ENCODE assay signal across 7 mouse cellular contexts in genomic region chr7:102246956-102247797, GRCm38 (mm10). TPM values are rescaled to one million over a fixed set of nuclear protein-coding genes. Genes with fewer than 3 reads are reported as not detected.
DNase-seq lines count a peak whose midpoint lies in the region; ATAC-seq and TF ChIP-seq lines count a peak whose summit lies in the region.

No protein-coding gene starts in this region.

- peak overlapping the region; percentile 97 for H3K27ac ChIP-seq in spleen, adult 2 months (ENCODE audit: insufficient read depth, low read length)
- peak overlapping the region; percentile 36; the same call in 1 of the 2 replicates for H3K27ac ChIP-seq in heart, embryonic 16.5 days (ENCODE audit: low read length)
- H3K27ac ChIP-seq in limb, embryonic 14.5 days (replicated peaks; ENCODE audit: low read depth, low read length) = no peak overlapping the region
- peak overlapping the region; percentile 11; the same call in 1 of the 2 replicates for H3K27ac ChIP-seq in stomach, embryonic 16.5 days (ENCODE audit: low read length)

- peak overlapping the region; percentile 85; the same call in 1 of the 2 replicates for H3K4me3 ChIP-seq in spleen, adult 2 months (ENCODE audit: extremely low read depth, insufficient read depth, insufficient read length)
- H3K4me3 ChIP-seq in heart, embryonic 16.5 days (ENCODE audit: low read length) = peak overlapping the region; percentile 94
- 0 out of 2 replicates have a peak overlapping the region, but pooled peaks have one; percentile 85 for H3K4me3 ChIP-seq in limb, embryonic 14.5 days (replicated peaks; ENCODE audit: low read length)
- peak overlapping the region; percentile 87; the same call in 1 of the 2 replicates for H3K4me3 ChIP-seq in stomach, embryonic 16.5 days (replicated peaks; ENCODE audit: low read length)

- H3K9ac ChIP-seq in heart, embryonic 16.5 days (ENCODE audit: low read length) = peak overlapping the region; percentile 38; the same call in 1 of the 2 replicates
- H3K9ac ChIP-seq in limb, embryonic 14.5 days (ENCODE audit: low read depth, low read length, severe bottlenecking) = no peak overlapping the region; the same call in 1 of the 2 replicates
- no peak overlapping the region for H3K9ac ChIP-seq in stomach, embryonic 16.5 days (ENCODE audit: low read length)

- peak overlapping the region; percentile 84 for H3K4me2 ChIP-seq in heart, embryonic 16.5 days (ENCODE audit: low read depth, low read length)
- H3K4me2 ChIP-seq in limb, embryonic 14.5 days (replicated peaks; ENCODE audit: low read depth, low read length, severe bottlenecking) = peak overlapping the region; percentile 64; the same call in 1 of the 2 replicates
- H3K4me2 ChIP-seq in stomach, embryonic 16.5 days (ENCODE audit: low read depth, low read length) = peak overlapping the region; percentile 85; the same call in 1 of the 2 replicates

- H3K36me3 ChIP-seq in spleen, adult 2 months (ENCODE audit: control insufficient read depth, insufficient read depth, low read length) = no peaks in the 10 kb centered on the region
- no peaks in the 10 kb centered on the region; the same call in 1 of the 2 replicates for H3K36me3 ChIP-seq in heart, embryonic 16.5 days (ENCODE audit: control insufficient read depth, insufficient read depth)
- 0 out of 2 replicates have a peak, but pooled peaks cover 3% of the 10 kb centered on the region for H3K36me3 ChIP-seq in limb, embryonic 14.5 days (ENCODE audit: control insufficient read depth, insufficient read depth, low read length)
- H3K36me3 ChIP-seq in stomach, embryonic 16.5 days (ENCODE audit: control insufficient read depth, insufficient read depth, low read length) = no peaks in the 10 kb centered on the region

- no peak for DNase-seq in spleen, adult 2 months (ENCODE audit: low read depth in 1 of 2, low spot score in 2 of 2)
- DNase-seq in spleen, postnatal 4 days (ENCODE audit: low spot score in 2 of 2) = no peak
- DNase-seq in limb, embryonic 14.5 days (ENCODE audit: low spot score) = no peak
- DNase-seq in cerebellum, adult 9-11 months = no peak

- no peaks in the 10 kb centered on the region for H3K9me3 ChIP-seq in heart, embryonic 16.5 days (replicated peaks; ENCODE audit: control insufficient read depth, low read length)
- no peaks in the 10 kb centered on the region for H3K9me3 ChIP-seq in limb, embryonic 14.5 days (ENCODE audit: control insufficient read depth, low read length)
- no peaks in the 10 kb centered on the region for H3K9me3 ChIP-seq in stomach, embryonic 16.5 days (replicated peaks; ENCODE audit: control insufficient read depth, low read length)

- 22% methylated on average over 12 of the region's 12 CpGs for WGBS in spleen, adult 2 months
- 50% methylated on average over 12 of the region's 12 CpGs for WGBS in heart, embryonic 16.5 days
- 52% methylated on average over 12 of the region's 12 CpGs for WGBS in limb, embryonic 14.5 days
- 54% methylated on average over 12 of the region's 12 CpGs for WGBS in stomach, embryonic 16.5 days

- H3K27me3 ChIP-seq in spleen, adult 2 months (ENCODE audit: control insufficient read depth, insufficient read depth, low read length) = no peaks in the 10 kb centered on the region
- H3K27me3 ChIP-seq in heart, embryonic 16.5 days (ENCODE audit: control insufficient read depth, insufficient read depth, low read length) = no peaks in the 10 kb centered on the region
- no peaks in the 10 kb centered on the region for H3K27me3 ChIP-seq in limb, embryonic 14.5 days (ENCODE audit: control insufficient read depth, insufficient read depth, low read length)
- H3K27me3 ChIP-seq in stomach, embryonic 16.5 days (ENCODE audit: control insufficient read depth, insufficient read depth, low read length) = no peaks in the 10 kb centered on the region

- peaks cover 52% of the 10 kb centered on the region for H3K4me1 ChIP-seq in spleen, adult 2 months (ENCODE audit: control insufficient read depth, insufficient read depth, insufficient read length)
- peaks cover 73% of the 10 kb centered on the region for H3K4me1 ChIP-seq in heart, embryonic 16.5 days (ENCODE audit: control insufficient read depth, insufficient read depth, low read length)
- peaks cover 32% of the 10 kb centered on the region for H3K4me1 ChIP-seq in limb, embryonic 14.5 days (ENCODE audit: control insufficient read depth, insufficient read depth, low read length)
- peaks cover 50% of the 10 kb centered on the region for H3K4me1 ChIP-seq in stomach, embryonic 16.5 days (ENCODE audit: control insufficient read depth, insufficient read depth, low read length)

- ATAC-seq in heart, embryonic 16.5 days (replicated peaks; ENCODE audit: extremely low read depth, insufficient read depth, low FRiP score) = no peak
- ATAC-seq in limb, embryonic 14.5 days (ENCODE audit: low FRiP score, low read depth) = no peak
- ATAC-seq in stomach, embryonic 16.5 days (ENCODE audit: insufficient read depth, low FRiP score) = no peak
- ATAC-seq in monocyte, adult 5-6 weeks (replicated peaks; ENCODE audit: insufficient number of reproducible peaks, low FRiP score, low TSS enrichment, poor library complexity, severe bottlenecking) = no peak

- TF ChIP-seq POLR2A in spleen, adult 2 months (IDR thresholded peaks at IDR 0.05; ENCODE audit: low read depth, low read length) = no peak
- no peak for TF ChIP-seq POLR2A in limb, embryonic 14.5 days (IDR thresholded peaks at IDR 0.05; ENCODE audit: borderline replicate concordance, extremely low read depth, insufficient read depth, insufficient read length)

- no peak for TF ChIP-seq CTCF in spleen, adult 2 months (IDR thresholded peaks at IDR 0.05; ENCODE audit: extremely low read depth, insufficient read depth, insufficient read length, insufficient replicate concordance)

RNA-seq across cellular contexts. Expression of gene Rhog, which starts 8.7 kb away (rescaled TPM):
- polyA plus RNA-seq in spleen, adult 2 months (2012; rRNA removed) = 165 and 178 TPM in 2 replicates
- 54.1 and 59.6 TPM in 2 replicates for polyA plus RNA-seq in heart, embryonic 16.5 days (2015; fragmentation: Nextera tagmentation; extraction: Ambion mirVana)
- polyA plus RNA-seq in limb, embryonic 14.5 days (2012; rRNA removed) = 48.7 and 55.6 TPM in 2 replicates
- 70.3 and 73.7 TPM in 2 replicates for polyA plus RNA-seq in limb, embryonic 14.5 days (2014; fragmentation: Nextera tagmentation; extraction: Ambion mirVana)
- polyA plus RNA-seq in stomach, embryonic 16.5 days (2015; fragmentation: Nextera tagmentation; extraction: Ambion mirVana) = 62.0 and 68.0 TPM in 2 replicates
- 46.7 to 78.6 TPM (median 62.1 TPM) in 3 replicates for total RNA-seq in monocyte, adult 5-6 weeks (2017)

RNA-seq across cellular contexts. Expression of gene Stim1, which starts 20.4 kb away (rescaled TPM):
- polyA plus RNA-seq in spleen, adult 2 months (2012; rRNA removed) = 49.3 and 57.8 TPM in 2 replicates
- polyA plus RNA-seq in heart, embryonic 16.5 days (2015; fragmentation: Nextera tagmentation; extraction: Ambion mirVana) = 16.2 and 18.5 TPM in 2 replicates
- polyA plus RNA-seq in limb, embryonic 14.5 days (2012; rRNA removed) = 49.1 and 66.1 TPM in 2 replicates
- polyA plus RNA-seq in limb, embryonic 14.5 days (2014; fragmentation: Nextera tagmentation; extraction: Ambion mirVana) = 27.7 and 31.7 TPM in 2 replicates
- polyA plus RNA-seq in stomach, embryonic 16.5 days (2015; fragmentation: Nextera tagmentation; extraction: Ambion mirVana) = 33.7 and 36.1 TPM in 2 replicates
- 46.8 to 79.7 TPM (median 51.0 TPM) in 3 replicates for total RNA-seq in monocyte, adult 5-6 weeks (2017)

RNA-seq across cellular contexts. Expression of gene Pgap2, which starts 37.2 kb away (rescaled TPM):
- 57.8 and 72.9 TPM in 2 replicates for polyA plus RNA-seq in spleen, adult 2 months (2012; rRNA removed)
- 56.4 and 61.6 TPM in 2 replicates for polyA plus RNA-seq in heart, embryonic 16.5 days (2015; fragmentation: Nextera tagmentation; extraction: Ambion mirVana)
- 77.1 and 108 TPM in 2 replicates for polyA plus RNA-seq in limb, embryonic 14.5 days (2012; rRNA removed)
- 94.2 and 102 TPM in 2 replicates for polyA plus RNA-seq in limb, embryonic 14.5 days (2014; fragmentation: Nextera tagmentation; extraction: Ambion mirVana)
- 109 and 126 TPM in 2 replicates for polyA plus RNA-seq in stomach, embryonic 16.5 days (2015; fragmentation: Nextera tagmentation; extraction: Ambion mirVana)
- 14.2 to 22.1 TPM (median 16.5 TPM) in 3 replicates for total RNA-seq in monocyte, adult 5-6 weeks (2017)

RNA-seq across cellular contexts. Expression of gene Nup98, which starts 37.2 kb away (rescaled TPM):
- polyA plus RNA-seq in spleen, adult 2 months (2012; rRNA removed) = 11.5 and 13.5 TPM in 2 replicates
- polyA plus RNA-seq in heart, embryonic 16.5 days (2015; fragmentation: Nextera tagmentation; extraction: Ambion mirVana) = 20.7 and 20.8 TPM in 2 replicates
- polyA plus RNA-seq in limb, embryonic 14.5 days (2012; rRNA removed) = 27.3 and 28.3 TPM in 2 replicates
- 38.9 and 41.5 TPM in 2 replicates for polyA plus RNA-seq in limb, embryonic 14.5 days (2014; fragmentation: Nextera tagmentation; extraction: Ambion mirVana)
- polyA plus RNA-seq in stomach, embryonic 16.5 days (2015; fragmentation: Nextera tagmentation; extraction: Ambion mirVana) = 34.5 and 35.0 TPM in 2 replicates
- 67.0 to 71.8 TPM (median 71.7 TPM) in 3 replicates for total RNA-seq in monocyte, adult 5-6 weeks (2017)
